Mouse (Mus musculus) bone marrow macrophage, adult 2 months (primary cell): ENCODE measurements around the gene Chil1.

Experiments
- CTCF ChIP-seq: IDR thresholded peaks from 2 replicates; pipeline ENCODE4 v1.5.1; 2012; ENCODE audit warnings: low read depth, mild to moderate bottlenecking, low read length, moderate library complexity
- POLR2A ChIP-seq: IDR thresholded peaks from 2 replicates; pipeline ENCODE4 v1.6.1; 2012; ENCODE audit warnings: mild to moderate bottlenecking, low read depth, low read length, borderline replicate concordance

- no peak for TF ChIP-seq CTCF
- TF ChIP-seq POLR2A, result no peak
Measured at GRCm38 (mm10) chr1:134200481-134200880, 18.5 kb downstream of the Chil1 start.
